ENCODE assay signal across 8 mouse cellular contexts in genomic region chr8:83609547-83610180, GRCm38 (mm10). TPM values are rescaled to one million over a fixed set of nuclear protein-coding genes. Genes with fewer than 3 reads are reported as not detected.
DNase-seq lines count a peak whose midpoint lies in the region; ATAC-seq and TF ChIP-seq lines count a peak whose summit lies in the region.

No protein-coding gene starts in this region.

- H3K4me2 ChIP-seq in hindbrain, embryonic 16.5 days (ENCODE audit: low read length), result peak overlapping the region; percentile 86
- H3K4me2 ChIP-seq in midbrain, postnatal 0 days (ENCODE audit: low read depth, low read length, poor library complexity, severe bottlenecking), result peak overlapping the region; percentile 82

- peak overlapping the region; percentile 97 for H3K4me3 ChIP-seq in layer of hippocampus, adult 2 months
- H3K4me3 ChIP-seq in hindbrain, embryonic 16.5 days (ENCODE audit: low read length), result peak overlapping the region; percentile 68
- H3K4me3 ChIP-seq in midbrain, postnatal 0 days (ENCODE audit: low read depth, low read length), result peak overlapping the region; percentile 62

- ATAC-seq in common myeloid progenitor, adult 5-6 weeks (replicated peaks; ENCODE audit: low read depth, poor library complexity, severe bottlenecking), result peak; percentile 15
- no peak for ATAC-seq in hindbrain, embryonic 16.5 days
- ATAC-seq in midbrain, postnatal 0 days (ENCODE audit: low FRiP score), result no peak

- peaks cover 26% of the 10 kb centered on the region for H3K36me3 ChIP-seq in hindbrain, embryonic 16.5 days (ENCODE audit: control insufficient read depth, insufficient read depth, low read length)
- H3K36me3 ChIP-seq in midbrain, postnatal 0 days (ENCODE audit: insufficient read depth, low read length), result peaks cover 40% of the 10 kb centered on the region

- H3K9ac ChIP-seq in hindbrain, embryonic 16.5 days (ENCODE audit: low read depth, low read length), result 0 out of 2 replicates have a peak overlapping the region, but pooled peaks have one; percentile 82
- peak overlapping the region; percentile 84; the same call in 1 of the 2 replicates for H3K9ac ChIP-seq in midbrain, postnatal 0 days (replicated peaks; ENCODE audit: low read length, poor library complexity, severe bottlenecking)

- TF ChIP-seq CTCF in layer of hippocampus, adult 2 months (conservative IDR thresholded peaks at IDR 0.05), result no peak
- no peak for TF ChIP-seq CTCF in midbrain, postnatal 0 days (IDR thresholded peaks at IDR 0.05)

- no peak for DNase-seq in layer of hippocampus, adult 2 months (ENCODE audit: low spot score in 2 of 2)
- no peak for DNase-seq in layer of hippocampus, adult 9-11 months
- DNase-seq in midbrain, postnatal 0 days (ENCODE audit: low spot score), result no peak
- no peak for DNase-seq in right cerebral cortex, adult 18-20 months
- no peak for DNase-seq in retina, embryonic 14.5 days (ENCODE audit: low spot score)
- DNase-seq in embryo, embryonic 11 days, result no peak

- peak overlapping the region; percentile 98; the same call in 1 of the 2 replicates for H3K27ac ChIP-seq in layer of hippocampus, adult 2 months
- no peak overlapping the region; the same call in 1 of the 2 replicates for H3K27ac ChIP-seq in hindbrain, embryonic 16.5 days (ENCODE audit: low read depth, low read length)
- no peak overlapping the region for H3K27ac ChIP-seq in midbrain, postnatal 0 days (ENCODE audit: low read depth, low read length)

- H3K4me1 ChIP-seq in hindbrain, embryonic 16.5 days (ENCODE audit: control insufficient read depth, insufficient read depth, low read depth, low read length), result peaks cover 18% of the 10 kb centered on the region
- H3K4me1 ChIP-seq in midbrain, postnatal 0 days (ENCODE audit: insufficient read depth, low read length), result 0 out of 2 replicates have a peak, but pooled peaks cover 11% of the 10 kb centered on the region

- H3K9me3 ChIP-seq in hindbrain, embryonic 16.5 days (ENCODE audit: control insufficient read depth, low read length), result no peaks in the 10 kb centered on the region
- H3K9me3 ChIP-seq in midbrain, postnatal 0 days (ENCODE audit: low read length), result no peaks in the 10 kb centered on the region

- 92% methylated on average over 10 of the region's 10 CpGs for WGBS in hindbrain, embryonic 16.5 days
- WGBS in midbrain, postnatal 0 days, result 95% methylated on average over 10 of the region's 10 CpGs

- no peaks in the 10 kb centered on the region for H3K27me3 ChIP-seq in hindbrain, embryonic 16.5 days (replicated peaks; ENCODE audit: control insufficient read depth, insufficient read depth, low read length)
- no peaks in the 10 kb centered on the region for H3K27me3 ChIP-seq in midbrain, postnatal 0 days (ENCODE audit: insufficient read depth, low read length)

RNA-seq across cellular contexts. Expression of gene Dnajb1, which starts 1.7 kb away (rescaled TPM):
- total RNA-seq in layer of hippocampus, adult 2 months (2021), result 10 to 100 TPM; 36.5 to 37.6 TPM
- total RNA-seq in common myeloid progenitor, adult 5-6 weeks (2017), result 60.2 and 72.6 TPM in 2 replicates
- 60.8 and 61.8 TPM in 2 replicates for polyA plus RNA-seq in hindbrain, embryonic 16.5 days (2015; fragmentation: Nextera tagmentation; extraction: Ambion mirVana)
- 41.0 and 43.3 TPM in 2 replicates for total RNA-seq in midbrain, postnatal 0 days (2014; rRNA removed)
- polyA plus RNA-seq in midbrain, postnatal 0 days (2015; fragmentation: Nextera tagmentation; extraction: Ambion mirVana), result 60.3 and 72.4 TPM in 2 replicates

RNA-seq across cellular contexts. Expression of gene Tecr, which starts 1.9 kb away (rescaled TPM):
- 100 to 1,000 TPM; 503 to 542 TPM for total RNA-seq in layer of hippocampus, adult 2 months (2021)
- 260 and 286 TPM in 2 replicates for total RNA-seq in common myeloid progenitor, adult 5-6 weeks (2017)
- polyA plus RNA-seq in hindbrain, embryonic 16.5 days (2015; fragmentation: Nextera tagmentation; extraction: Ambion mirVana), result 1,512 and 1,598 TPM in 2 replicates
- 1,134 and 1,270 TPM in 2 replicates for total RNA-seq in midbrain, postnatal 0 days (2014; rRNA removed)
- 1,433 and 1,533 TPM in 2 replicates for polyA plus RNA-seq in midbrain, postnatal 0 days (2015; fragmentation: Nextera tagmentation; extraction: Ambion mirVana)

RNA-seq across cellular contexts. Expression of gene Gipc1, which starts 42.8 kb away (rescaled TPM):
- total RNA-seq in layer of hippocampus, adult 2 months (2021), result 10 to 100 TPM; 52.8 to 55.4 TPM
- 18.2 and 18.5 TPM in 2 replicates for total RNA-seq in common myeloid progenitor, adult 5-6 weeks (2017)
- polyA plus RNA-seq in hindbrain, embryonic 16.5 days (2015; fragmentation: Nextera tagmentation; extraction: Ambion mirVana), result 135 TPM in 2 replicates
- total RNA-seq in midbrain, postnatal 0 days (2014; rRNA removed), result 72.3 and 74.2 TPM in 2 replicates
- polyA plus RNA-seq in midbrain, postnatal 0 days (2015; fragmentation: Nextera tagmentation; extraction: Ambion mirVana), result 108 and 111 TPM in 2 replicates

RNA-seq across cellular contexts. Expression of gene Ndufb7, which starts 43.2 kb away (rescaled TPM):
- 100 to 1,000 TPM; 154 to 156 TPM for total RNA-seq in layer of hippocampus, adult 2 months (2021)
- 169 and 208 TPM in 2 replicates for total RNA-seq in common myeloid progenitor, adult 5-6 weeks (2017)
- 339 and 367 TPM in 2 replicates for polyA plus RNA-seq in hindbrain, embryonic 16.5 days (2015; fragmentation: Nextera tagmentation; extraction: Ambion mirVana)
- 151 and 158 TPM in 2 replicates for total RNA-seq in midbrain, postnatal 0 days (2014; rRNA removed)
- polyA plus RNA-seq in midbrain, postnatal 0 days (2015; fragmentation: Nextera tagmentation; extraction: Ambion mirVana), result 396 and 420 TPM in 2 replicates

RNA-seq across cellular contexts. Expression of gene Ptger1, which starts 56.8 kb away (rescaled TPM):
- total RNA-seq in layer of hippocampus, adult 2 months (2021), result under 1 TPM; 0.42 to 0.84 TPM
- 1.6 and 4.5 TPM in 2 replicates for total RNA-seq in common myeloid progenitor, adult 5-6 weeks (2017)
- polyA plus RNA-seq in hindbrain, embryonic 16.5 days (2015; fragmentation: Nextera tagmentation; extraction: Ambion mirVana), result 0.61 and 0.87 TPM in 2 replicates
- total RNA-seq in midbrain, postnatal 0 days (2014; rRNA removed), result 0.55 and 0.85 TPM in 2 replicates
- polyA plus RNA-seq in midbrain, postnatal 0 days (2015; fragmentation: Nextera tagmentation; extraction: Ambion mirVana), result 0.27 and 0.36 TPM in 2 replicates
